Mouse (Mus musculus): ENCODE measurements around the gene Stx17.

- TF ChIP-seq EP300 (IDR thresholded peaks at IDR 0.05; ENCODE audit: low read depth): no peak
- no peak for TF ChIP-seq CTCF (IDR thresholded peaks at IDR 0.05; ENCODE audit: low read depth)
These were observed 5.6 kb downstream of the Stx17 start for GRCm38 (mm10) chr4:48130314-48130713.

All from liver, embryonic 14.5 days (tissue).